17 mouse cellular contexts compared by ENCODE assay signal in the genomic region with DNA sequence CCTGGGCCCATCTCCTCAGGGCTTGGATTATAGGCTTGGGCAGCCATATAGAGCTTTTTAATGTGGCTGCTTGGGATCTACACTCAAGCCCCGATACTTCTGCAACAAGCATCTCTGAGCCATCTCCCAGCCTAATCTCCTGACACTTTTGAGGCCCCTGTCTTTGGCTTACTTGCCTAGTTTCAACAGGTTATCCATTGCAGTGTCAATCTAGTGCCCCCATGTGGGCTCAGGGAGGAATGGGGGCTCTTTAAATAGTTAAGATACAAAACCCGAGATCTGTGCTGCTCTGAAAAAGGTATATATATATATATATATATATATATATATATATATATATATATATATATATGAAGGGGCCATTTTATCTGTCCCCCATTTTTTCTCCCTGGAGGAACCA.
A peak's percentile ranks its signal among the peaks of the same experiment; 100 is the strongest.
DNase-seq lines count a peak whose midpoint lies in the region; ATAC-seq and TF ChIP-seq lines count a peak whose summit lies in the region.
"Had no signal": no experiment of that assay in that cellular context is flagged by ENCODE, and none has a peak within 500 bp of the region (broad histone marks: within the 10 kb centered on the region; RNA-seq: fewer than 3 reads in every experiment).

No protein-coding gene starts in this region.

- no peaks in the 10 kb centered on the region for H3K27me3 ChIP-seq in heart, adult 2 months (ENCODE audit: control insufficient read depth, insufficient read depth, low read length)
- H3K27me3 ChIP-seq in midbrain, embryonic 14.5 days (ENCODE audit: control insufficient read depth, insufficient read depth, low read length) = no peaks in the 10 kb centered on the region
- H3K27me3 ChIP-seq in midbrain, embryonic 15.5 days (replicated peaks) = no peaks in the 10 kb centered on the region
- no peaks in the 10 kb centered on the region for H3K27me3 ChIP-seq in splenic B cell, adult 2 months (ENCODE audit: control insufficient read depth, insufficient read depth, low read length, poor library complexity, severe bottlenecking)
- H3K27me3 ChIP-seq: embryonic facial prominence, embryonic 13.5 days; forebrain, embryonic 15.5 days had no signal

- no peak for DNase-seq in heart, adult 2 months
- no peak for DNase-seq in heart, adult 8-10 months (ENCODE audit: low spot score)
- DNase-seq in midbrain, embryonic 14.5 days = peak; percentile 10
- peak; percentile 27 for DNase-seq in splenic B cell, adult 2 months (ENCODE audit: low read depth, low spot score)
- DNase-seq in right cerebral cortex, postnatal 14 days = no peak
- DNase-seq in frontal cortex, postnatal 25 days (ENCODE audit: low spot score in 2 of 2) = no peak
- DNase-seq: adrenal gland, postnatal 25 days; cerebellum, adult 2 months; gastrocnemius, postnatal 36 days; kidney, postnatal 25 days; liver; lung, postnatal 36 days; thymus, postnatal 36 days had no signal

- H3K4me1 ChIP-seq in heart, adult 2 months (ENCODE audit: control insufficient read depth, insufficient read depth, low read length) = no peaks in the 10 kb centered on the region
- H3K4me1 ChIP-seq in midbrain, embryonic 14.5 days (ENCODE audit: control insufficient read depth, insufficient read depth, low read length) = no peaks in the 10 kb centered on the region
- H3K4me1 ChIP-seq in midbrain, embryonic 15.5 days = no peaks in the 10 kb centered on the region
- H3K4me1 ChIP-seq: embryonic facial prominence, embryonic 13.5 days; forebrain, embryonic 15.5 days had no signal

- peak; percentile 29 for TF ChIP-seq CTCF in heart, adult 2 months (IDR thresholded peaks at IDR 0.05)

- no peak for TF ChIP-seq POLR2A in heart, adult 2 months (IDR thresholded peaks at IDR 0.05; ENCODE audit: insufficient read depth, low read depth, low read length)

- no peaks in the 10 kb centered on the region for H3K79me2 ChIP-seq in heart, adult 2 months (replicated peaks; ENCODE audit: control insufficient read depth, insufficient read depth, low read length)

- no peak overlapping the region for H3K27ac ChIP-seq in heart, adult 2 months
- no peak overlapping the region for H3K27ac ChIP-seq in midbrain, embryonic 14.5 days (replicated peaks; ENCODE audit: low read depth, low read length)
- no peak overlapping the region for H3K27ac ChIP-seq in midbrain, embryonic 15.5 days
- H3K27ac ChIP-seq: embryonic facial prominence, embryonic 13.5 days; forebrain, embryonic 15.5 days had no signal

- no peak overlapping the region for H3K4me3 ChIP-seq in heart, adult 2 months
- H3K4me3 ChIP-seq in midbrain, embryonic 14.5 days (replicated peaks; ENCODE audit: low read depth, low read length) = no peak overlapping the region
- no peak overlapping the region for H3K4me3 ChIP-seq in midbrain, embryonic 15.5 days
- H3K4me3 ChIP-seq: embryonic facial prominence, embryonic 13.5 days; forebrain, embryonic 15.5 days had no signal

- ATAC-seq in midbrain, embryonic 14.5 days (ENCODE audit: low FRiP score, low TSS enrichment) = no peak
- ATAC-seq in midbrain, embryonic 15.5 days (replicated peaks) = no peak
- ATAC-seq in common myeloid progenitor, adult 5-6 weeks (replicated peaks; ENCODE audit: low read depth, poor library complexity, severe bottlenecking) = peak; percentile 72; the same call in 1 of the 2 replicates
- ATAC-seq: forebrain, embryonic 15.5 days had no signal

- H3K9me3 ChIP-seq in midbrain, embryonic 14.5 days (ENCODE audit: control insufficient read depth, low read length) = no peaks in the 10 kb centered on the region
- no peaks in the 10 kb centered on the region for H3K9me3 ChIP-seq in midbrain, embryonic 15.5 days
- H3K9me3 ChIP-seq: embryonic facial prominence, embryonic 13.5 days; forebrain, embryonic 15.5 days had no signal

- H3K9ac ChIP-seq in heart, adult 2 months (ENCODE audit: low read depth, low read length) = no peak overlapping the region
- H3K9ac ChIP-seq in midbrain, embryonic 14.5 days (replicated peaks; ENCODE audit: low read length) = no peak overlapping the region
- H3K9ac ChIP-seq in midbrain, embryonic 15.5 days = no peak overlapping the region
- H3K9ac ChIP-seq: embryonic facial prominence, embryonic 13.5 days; forebrain, embryonic 15.5 days had no signal

- WGBS in heart, adult 2 months = 39% methylated on average over 2 of the region's 2 CpGs
- 32% methylated on average over 2 of the region's 2 CpGs for WGBS in midbrain, embryonic 14.5 days
- WGBS in midbrain, embryonic 15.5 days = 42% methylated on average over 2 of the region's 2 CpGs

- TF ChIP-seq EP300 in heart, adult 2 months (IDR thresholded peaks at IDR 0.05; ENCODE audit: insufficient read depth, low read depth, low read length) = no peak

- intact Hi-C loops in heart, adult 2 months (cut with DNase I) = no loop called here

- H3K36me3 ChIP-seq in heart, adult 2 months (ENCODE audit: control insufficient read depth, insufficient read depth, low read length) = no peaks in the 10 kb centered on the region
- H3K36me3 ChIP-seq in midbrain, embryonic 14.5 days (ENCODE audit: control insufficient read depth, insufficient read depth, low read length) = no peaks in the 10 kb centered on the region
- no peaks in the 10 kb centered on the region for H3K36me3 ChIP-seq in midbrain, embryonic 15.5 days (replicated peaks)
- no peaks in the 10 kb centered on the region for H3K36me3 ChIP-seq in splenic B cell, adult 2 months (ENCODE audit: control insufficient read depth, insufficient read depth, low read length, poor library complexity, severe bottlenecking)
- H3K36me3 ChIP-seq: embryonic facial prominence, embryonic 13.5 days; forebrain, embryonic 15.5 days had no signal

- H3K4me2 ChIP-seq in midbrain, embryonic 14.5 days (ENCODE audit: low read length) = no peak overlapping the region
- no peak overlapping the region for H3K4me2 ChIP-seq in midbrain, embryonic 15.5 days
- H3K4me2 ChIP-seq: embryonic facial prominence, embryonic 13.5 days; forebrain, embryonic 15.5 days had no signal

Comparison
In these comparisons a context has a peak if more than half of its experiments do, and no peak if none do; other contexts are left out.
1. DNase-seq: peak in midbrain, embryonic 14.5 days (single experiment) and splenic B cell, adult 2 months (single experiment); none in heart, adult 2 months (0 of 2), heart, adult 8-10 months (single experiment), right cerebral cortex, postnatal 14 days (single experiment) and frontal cortex, postnatal 25 days (0 of 2).